Mouse (Mus musculus) lung, postnatal 0 days (tissue): Measurements from ENCODE around the gene Auh. TPM values are rescaled to one million over a fixed set of nuclear protein-coding genes. Genes with fewer than 3 reads are reported as not detected.

Experiments
- ATAC-seq: fragments of 200-750 bp; cut with Nextera tagmentation; 2 replicates; pipeline ENCODE4 v1.8.0; 2017; ENCODE audit warnings: moderate library complexity
- DNase-seq: peaks from one replicate; pipeline ENCODE4 v3.0.0-alpha.2; 2016; ENCODE audit warnings: low spot score
- H3K27ac ChIP-seq: fragments of 300-500 bp; sonication (generic); 2 replicates; pipeline ENCODE4 v1.5.1; 2014; ENCODE audit warnings: antibody characterized with exemption, mild to moderate bottlenecking, low read length, mixed read lengths
- H3K27me3 ChIP-seq: fragments of 300-500 bp; sonication (generic); replicated peaks from 2 replicates; pipeline ENCODE4 v1.6.1; 2014; ENCODE audit warnings: low read length, mixed read lengths; ENCODE audit not compliant: insufficient read depth
- H3K36me3 ChIP-seq: fragments of 300-500 bp; sonication (generic); 2 replicates; pipeline ENCODE4 v1.6.1; 2014; ENCODE audit warnings: low read length, mixed read lengths; ENCODE audit not compliant: insufficient read depth
- H3K4me1 ChIP-seq: fragments of 300-500 bp; sonication (generic); 2 replicates; pipeline ENCODE4 v1.6.1; 2014; ENCODE audit warnings: antibody characterized with exemption, low read depth, low read length, mixed read lengths; ENCODE audit not compliant: insufficient read depth
- H3K4me2 ChIP-seq: fragments of 300-500 bp; sonication (generic); replicated peaks from 2 replicates; pipeline ENCODE4 v1.6.1; 2014; ENCODE audit warnings: low read depth, mild to moderate bottlenecking, low read length, moderate library complexity, mixed read lengths
- H3K4me3 ChIP-seq: fragments of 300-500 bp; sonication (generic); 2 replicates; pipeline ENCODE4 v1.5.1; 2014; ENCODE audit warnings: low read depth, low read length
- H3K9ac ChIP-seq: fragments of 300-500 bp; sonication (generic); replicated peaks from 2 replicates; pipeline ENCODE4 v1.6.1; 2014; ENCODE audit warnings: low read depth, mild to moderate bottlenecking
- H3K9me3 ChIP-seq: fragments of 300-500 bp; sonication (generic); 2 replicates; pipeline ENCODE4 v1.6.1; 2016; ENCODE audit warnings: low read length, mixed read lengths
- CTCF ChIP-seq: IDR thresholded peaks from 2 replicates; pipeline ENCODE4 v1.5.1; 2016; ENCODE audit warnings: antibody characterized with exemption, mild to moderate bottlenecking
- EP300 ChIP-seq: IDR thresholded peaks from 2 replicates; pipeline ENCODE4 v1.6.1; 2016; ENCODE audit warnings: antibody characterized with exemption, mild to moderate bottlenecking, control low read depth
- WGBS: fragments of 180-500 bp; shearing (Covaris S2); extraction: QIAGEN DNeasy Blood & Tissue Kit; methylation state at CpG from one replicate; pipeline ENCODE4 v1.1.7; 2014; 5-methylcytosine and 5-hydroxymethylcytosine counted together
- polyA plus RNA-seq: library from polyadenylated mRNA; unstranded; fragments of >200 nt; fragmentation: Nextera tagmentation; extraction: Ambion mirVana; gene quantifications from 2 replicates; pipeline ENCODE4 v1.2.1, GENCODE M21; 2015

The Auh gene
- polyA plus RNA-seq, 1 experiment from 2014 or later: 43.3 TPM

GRCm38 (mm10) chr13:52976130-52976509 lies 46.6 kb upstream of the Auh start:
- no peak overlapping the region for H3K27ac ChIP-seq
- TF ChIP-seq EP300 (no peak), CTCF (no peak)
- ATAC-seq: no peak
- no peaks in the 10 kb centered on the region for H3K27me3 ChIP-seq
- 43% methylated on average over 8 of the region's 8 CpGs for WGBS
- H3K4me3 ChIP-seq: no peak overlapping the region
- H3K9ac ChIP-seq: no peak overlapping the region
- no peaks in the 10 kb centered on the region for H3K36me3 ChIP-seq
- peak overlapping the region; percentile 99; the same call in 1 of the 2 replicates for H3K4me2 ChIP-seq
- H3K4me1 ChIP-seq: peaks cover 9% of the 10 kb centered on the region; the same call in 1 of the 2 replicates
- DNase-seq: peak; percentile 45
- no peaks in the 10 kb centered on the region for H3K9me3 ChIP-seq

- Histone ChIP-seq H3K4me1 (peaks cover 9% of the 10 kb centered on the region; the same call in 1 of the 2 replicates), H3K4me2 (no peak overlapping the region), H3K9me3 (no peaks in the 10 kb centered on the region), H3K27me3 (no peaks in the 10 kb centered on the region), H3K27ac (no peak overlapping the region), H3K36me3 (no peaks in the 10 kb centered on the region), H3K4me3 (no peak overlapping the region), H3K9ac (no peak overlapping the region)
- ATAC-seq (peak; percentile 41), DNase-seq (peak; percentile 63)
- TF ChIP-seq CTCF: no peak
- TF ChIP-seq EP300: no peak
- 44% methylated on average over 3 of the region's 3 CpGs for WGBS
Observed at GRCm38 (mm10) chr13:52974676-52975075, 45.2 kb upstream of the Auh start.

GRCm38 (mm10) chr13:52973427-52973826 lies 43.9 kb upstream of the Auh start:
- Histone ChIP-seq H3K4me1 (peaks cover 9% of the 10 kb centered on the region; the same call in 1 of the 2 replicates), H3K36me3 (peaks cover 3% of the 10 kb centered on the region; the same call in 1 of the 2 replicates), H3K9ac (no peak overlapping the region), H3K27me3 (no peaks in the 10 kb centered on the region), H3K4me3 (no peak overlapping the region), H3K27ac (no peak overlapping the region), H3K9me3 (no peaks in the 10 kb centered on the region), H3K4me2 (no peak overlapping the region)
- ATAC-seq (no peak), DNase-seq (no peak)
- WGBS: 94% methylated on average over 10 of the region's 10 CpGs
- TF ChIP-seq EP300 (no peak), CTCF (no peak)

GRCm38 (mm10) chr13:52972626-52973025 lies 43.1 kb upstream of the Auh start:
- TF ChIP-seq EP300 (no peak), CTCF (no peak)
- ATAC-seq: 0 out of 2 replicates have a peak, but pooled peaks have one; percentile 14
- DNase-seq: peak; percentile 64
- Histone ChIP-seq H3K27me3 (no peaks in the 10 kb centered on the region), H3K27ac (no peak overlapping the region), H3K4me2 (no peak overlapping the region), H3K4me1 (peaks cover 6% of the 10 kb centered on the region; the same call in 1 of the 2 replicates), H3K4me3 (no peak overlapping the region), H3K36me3 (peaks cover 11% of the 10 kb centered on the region), H3K9ac (no peak overlapping the region), H3K9me3 (no peaks in the 10 kb centered on the region)
- 73% methylated on average over 3 of the region's 3 CpGs for WGBS

- no peak for TF ChIP-seq CTCF
- no peak for TF ChIP-seq EP300
- no peak overlapping the region for H3K9ac ChIP-seq
- H3K27me3 ChIP-seq: no peaks in the 10 kb centered on the region
- WGBS: 80% methylated on average over 6 of the region's 6 CpGs
- H3K4me1 ChIP-seq: no peaks in the 10 kb centered on the region
- no peak overlapping the region for H3K4me2 ChIP-seq
- no peak overlapping the region for H3K27ac ChIP-seq
- H3K36me3 ChIP-seq: peaks cover 22% of the 10 kb centered on the region
- no peak for ATAC-seq
- DNase-seq: no peak
- H3K4me3 ChIP-seq: no peak overlapping the region
- H3K9me3 ChIP-seq: no peaks in the 10 kb centered on the region
Observed at GRCm38 (mm10) chr13:52970876-52971275, 41.4 kb upstream of the Auh start.

GRCm38 (mm10) chr13:52962922-52963321 lies 33.4 kb upstream of the Auh start:
- TF ChIP-seq EP300: no peak
- no peak for TF ChIP-seq CTCF
- no peak for ATAC-seq
- no peak for DNase-seq
- Histone ChIP-seq H3K27me3 (no peaks in the 10 kb centered on the region), H3K9ac (no peak overlapping the region), H3K9me3 (no peaks in the 10 kb centered on the region), H3K4me3 (no peak overlapping the region), H3K4me2 (no peak overlapping the region), H3K27ac (no peak overlapping the region), H3K4me1 (no peaks in the 10 kb centered on the region), H3K36me3 (peaks cover 14% of the 10 kb centered on the region)
- 82% methylated on average over 4 of the region's 4 CpGs for WGBS

GRCm38 (mm10) chr13:52962361-52962760 lies 32.9 kb upstream of the Auh start:
- H3K9me3 ChIP-seq: no peaks in the 10 kb centered on the region
- peaks cover 8% of the 10 kb centered on the region; the same call in 1 of the 2 replicates for H3K36me3 ChIP-seq
- H3K27ac ChIP-seq: no peak overlapping the region
- no peak for TF ChIP-seq CTCF
- no peak for TF ChIP-seq EP300
- no peak overlapping the region for H3K9ac ChIP-seq
- H3K27me3 ChIP-seq: no peaks in the 10 kb centered on the region
- 81% methylated on average over 6 of the region's 6 CpGs for WGBS
- no peaks in the 10 kb centered on the region for H3K4me1 ChIP-seq
- H3K4me3 ChIP-seq: no peak overlapping the region
- no peak overlapping the region for H3K4me2 ChIP-seq
- no peak for ATAC-seq
- no peak for DNase-seq
